Mouse (Mus musculus) heart, adult 2 months (tissue): ENCODE data around the gene H2-DMa. TPM values are rescaled to one million over a fixed set of nuclear protein-coding genes. Genes with fewer than 3 reads are reported as not detected.

Source experiments
- DNase-seq, 2 experiments: peaks; one replicate each; pipeline ENCODE4 v3.0.0; 2021
- H3K27ac ChIP-seq: fragments of 200-600 bp; 2 replicates; pipeline ENCODE4 v1.8.1; 2022
- H3K27me3 ChIP-seq: fragments of 200-500 bp; 2 replicates; pipeline ENCODE4 v1.6.1; 2012; ENCODE audit warnings: mild to moderate bottlenecking, low read length, inconsistent platforms, mixed read lengths; ENCODE audit not compliant: control insufficient read depth, insufficient read depth
- H3K36me3 ChIP-seq: fragments of 200-500 bp; 2 replicates; pipeline ENCODE4 v1.6.1; 2012; ENCODE audit warnings: low read length, inconsistent platforms; ENCODE audit not compliant: control insufficient read depth, insufficient read depth
- H3K4me1 ChIP-seq: fragments of 200-500 bp; 2 replicates; pipeline ENCODE4 v1.6.1; 2011; ENCODE audit warnings: low read length; ENCODE audit not compliant: control insufficient read depth, insufficient read depth
- H3K4me3 ChIP-seq: fragments of 200-600 bp; 2 replicates; pipeline ENCODE4 v1.8.1; 2022
- H3K79me2 ChIP-seq: fragments of 200-500 bp; replicated peaks from 2 replicates; pipeline ENCODE4 v1.6.1; 2012; ENCODE audit warnings: mild to moderate bottlenecking, inconsistent platforms, low read length, moderate library complexity, mixed read lengths; ENCODE audit not compliant: control insufficient read depth, insufficient read depth
- H3K9ac ChIP-seq: fragments of 200-500 bp; 2 replicates; pipeline ENCODE4 v1.6.1; 2012; ENCODE audit warnings: low read depth, mild to moderate bottlenecking, control low read depth, inconsistent platforms, low read length, mixed read lengths
- CTCF ChIP-seq: fragments of 200-600 bp; IDR thresholded peaks from 2 replicates; pipeline ENCODE4 v1.8.1; 2022; ENCODE audit warnings: antibody characterized with exemption, mild to moderate bottlenecking, moderate library complexity
- EP300 ChIP-seq: fragments of 200-500 bp; IDR thresholded peaks from 2 replicates; pipeline ENCODE4 v1.6.1; 2011; ENCODE audit warnings: low read depth, low read length, control low read depth; ENCODE audit not compliant: insufficient read depth
- POLR2A ChIP-seq: fragments of 200-500 bp; IDR thresholded peaks from 2 replicates; pipeline ENCODE4 v1.6.1; 2011; ENCODE audit warnings: mild to moderate bottlenecking, low read depth, low read length, control low read depth; ENCODE audit not compliant: insufficient read depth
- WGBS: fragments of 180-500 bp; shearing (Covaris S2); methylation state at CpG from one replicate; pipeline ENCODE4 v1.1.7; 2018; 5-methylcytosine and 5-hydroxymethylcytosine counted together
- intact Hi-C: fragments of 180-260 bp; cut with DNase I; formaldehyde crosslinking; loops from one replicate; pipeline ENCODE4 v1.15.1; 2025
- polyA plus RNA-seq: library from polyadenylated mRNA; depleted of rRNA; stranded (reverse); fragments of >200 nt; gene quantifications from 2 replicates; pipeline ENCODE4 v1.2.3, GENCODE M21; 2012
- total RNA-seq, 2 experiments: library from RNA; stranded (reverse); gene quantifications; 2 replicates each; pipeline ENCODE4 v1.2.3; 2021

H2-DMa gene
- total and polyA plus RNA-seq, 3 experiments, result 4.0 to 21.3 (median 7.5) TPM

DNA sequence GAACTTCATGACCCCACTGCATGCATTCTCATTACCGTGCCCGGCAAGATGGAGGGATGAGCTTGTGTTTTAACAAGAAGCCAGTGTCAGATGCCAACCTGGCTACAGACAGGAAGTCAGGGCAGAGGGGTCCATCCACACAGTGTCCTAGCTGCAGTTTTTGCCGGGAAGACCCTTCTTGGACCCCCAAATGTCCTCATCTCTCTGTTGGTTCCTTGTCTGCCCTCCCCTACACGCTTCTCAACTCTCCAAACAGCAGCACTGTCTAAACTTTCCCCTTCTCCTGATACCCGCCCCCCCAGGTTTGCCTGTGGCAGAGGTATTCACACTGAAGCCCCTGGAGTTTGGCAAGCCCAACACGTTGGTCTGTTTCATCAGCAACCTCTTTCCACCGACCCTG lies 18.3 kb downstream of the H2-DMa start:
- 81% methylated on average over 7 of the region's 7 CpGs for WGBS
- Histone ChIP-seq H3K27ac (no peak overlapping the region), H3K27me3 (peaks cover 2% of the 10 kb centered on the region), H3K79me2 (no peaks in the 10 kb centered on the region), H3K4me3 (no peak overlapping the region), H3K9ac (no peak overlapping the region), H3K36me3 (no peaks in the 10 kb centered on the region), H3K4me1 (peaks cover 1% of the 10 kb centered on the region; the same call in 1 of the 2 replicates)
- TF ChIP-seq POLR2A, result no peak
- no peak for TF ChIP-seq EP300
- no peak for TF ChIP-seq CTCF
- no peak for DNase-seq
- intact Hi-C loops, result no loop called here

DNA sequence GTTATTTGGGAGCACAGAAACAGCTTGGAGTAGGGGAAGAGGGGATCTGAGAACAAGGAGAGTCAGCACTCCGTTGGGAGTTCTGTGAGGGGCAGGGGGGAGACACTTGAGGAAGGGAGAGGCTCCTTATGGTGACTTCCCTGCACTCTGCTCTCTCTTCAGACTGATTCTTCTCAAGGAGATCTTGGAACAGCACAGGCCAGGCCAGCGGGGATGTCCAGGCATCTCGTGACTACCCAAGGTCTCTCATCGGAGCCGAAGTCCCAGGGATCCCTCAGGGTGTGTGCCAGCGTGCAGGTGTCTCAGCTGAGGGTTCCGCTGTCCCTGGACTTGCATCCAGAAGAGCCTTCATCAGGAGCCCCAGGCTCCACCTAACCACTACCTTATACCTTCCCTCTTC lies 19.3 kb downstream of the H2-DMa start:
- Histone ChIP-seq H3K27me3 (peaks cover 2% of the 10 kb centered on the region), H3K4me1 (peaks cover 4% of the 10 kb centered on the region; the same call in 1 of the 2 replicates), H3K4me3 (no peak overlapping the region), H3K9ac (no peak overlapping the region), H3K27ac (no peak overlapping the region), H3K79me2 (no peaks in the 10 kb centered on the region), H3K36me3 (no peaks in the 10 kb centered on the region)
- 80% methylated on average over 7 of the region's 7 CpGs for WGBS
- intact Hi-C loops, result no loop called here
- no peak for DNase-seq
- TF ChIP-seq EP300, result no peak
- TF ChIP-seq CTCF, result no peak
- TF ChIP-seq POLR2A, result no peak

DNA sequence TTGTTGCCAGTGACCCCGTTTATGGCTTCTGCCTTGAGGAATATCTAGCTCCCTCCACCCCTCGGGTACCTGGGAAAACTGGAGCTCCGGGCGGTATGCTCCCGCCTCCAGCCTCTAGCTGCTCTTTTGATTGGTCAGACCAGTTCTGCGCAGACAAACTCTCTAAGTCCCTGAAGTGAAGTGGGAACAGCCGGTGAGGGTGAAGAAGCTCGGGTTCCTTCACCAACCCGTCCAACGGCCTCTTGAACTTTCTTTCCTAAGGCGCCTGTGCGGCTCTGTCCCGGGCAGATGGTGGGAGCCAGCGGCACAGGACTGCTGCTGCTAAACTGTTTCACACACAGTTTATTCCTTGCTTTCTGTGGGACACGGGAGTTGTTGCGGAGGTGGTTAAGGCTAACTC lies 20.1 kb downstream of the H2-DMa start:
- Histone ChIP-seq H3K27me3 (peaks cover 2% of the 10 kb centered on the region), H3K4me3 (peak overlapping the region; percentile 37), H3K9ac (peak overlapping the region; percentile 36), H3K79me2 (no peaks in the 10 kb centered on the region), H3K36me3 (no peaks in the 10 kb centered on the region), H3K4me1 (peaks cover 4% of the 10 kb centered on the region; the same call in 1 of the 2 replicates), H3K27ac (no peak overlapping the region)
- TF ChIP-seq CTCF, result no peak
- peak; percentile 50 to 52 for DNase-seq
- WGBS, result 4% methylated on average over 16 of the region's 16 CpGs
- intact Hi-C loops, result no loop called here

DNA sequence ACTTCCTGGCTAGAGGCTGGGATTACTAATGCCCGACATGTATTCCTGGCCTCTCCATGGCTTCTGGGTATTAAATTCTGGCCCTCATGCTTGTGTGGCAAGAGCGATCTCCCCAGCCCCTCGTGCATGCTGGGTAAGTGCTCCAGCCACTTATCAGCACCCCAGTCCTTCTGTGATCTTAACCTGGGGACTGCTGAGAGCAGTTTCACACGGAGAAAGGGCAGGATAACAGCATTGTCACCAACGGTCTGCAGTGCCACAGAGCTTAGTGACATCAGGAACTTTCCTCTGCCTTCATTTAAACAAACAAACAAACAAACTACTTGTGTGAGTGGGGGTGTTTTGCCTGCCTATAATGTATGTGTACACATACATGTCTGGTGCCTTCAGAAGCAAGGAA lies 20.9 kb downstream of the H2-DMa start:
- Histone ChIP-seq H3K36me3 (no peaks in the 10 kb centered on the region), H3K9ac (no peak overlapping the region), H3K4me1 (peaks cover 4% of the 10 kb centered on the region; the same call in 1 of the 2 replicates), H3K27ac (no peak overlapping the region), H3K79me2 (no peaks in the 10 kb centered on the region), H3K27me3 (peaks cover 2% of the 10 kb centered on the region), H3K4me3 (no peak overlapping the region)
- 20% methylated on average over 5 of the region's 5 CpGs for WGBS
- no peak for DNase-seq
- no peak for TF ChIP-seq POLR2A
- TF ChIP-seq CTCF, result no peak
- TF ChIP-seq EP300, result no peak
- intact Hi-C loops, result no loop called here

DNA sequence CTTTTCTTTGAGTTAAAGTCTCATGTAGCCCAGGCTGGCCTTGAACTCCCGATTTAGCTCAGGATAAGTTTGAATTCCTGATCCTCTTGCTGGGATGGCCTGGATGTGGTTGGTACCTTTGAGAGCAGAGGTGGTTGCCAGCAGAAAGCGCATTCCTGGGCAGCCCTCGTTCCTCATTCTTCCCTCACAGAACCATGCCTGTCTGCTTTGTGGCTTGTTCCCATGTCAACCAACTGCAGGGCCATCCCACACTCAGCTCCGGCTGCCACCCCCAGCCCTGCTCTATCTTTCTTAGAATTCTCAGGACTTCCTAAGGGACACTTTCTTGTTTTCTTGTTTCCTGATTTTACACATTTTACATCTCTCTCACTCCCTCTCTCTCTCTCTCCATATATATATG lies 22.1 kb downstream of the H2-DMa start:
- 66% methylated on average over 4 of the region's 4 CpGs for WGBS
- DNase-seq, result no peak
- Histone ChIP-seq H3K27me3 (peaks cover 2% of the 10 kb centered on the region), H3K9ac (no peak overlapping the region), H3K36me3 (no peaks in the 10 kb centered on the region), H3K27ac (no peak overlapping the region), H3K79me2 (no peaks in the 10 kb centered on the region), H3K4me3 (no peak overlapping the region), H3K4me1 (peaks cover 4% of the 10 kb centered on the region; the same call in 1 of the 2 replicates)
- intact Hi-C loops, result no loop called here
- TF ChIP-seq POLR2A, result no peak
- no peak for TF ChIP-seq CTCF
- no peak for TF ChIP-seq EP300

DNA sequence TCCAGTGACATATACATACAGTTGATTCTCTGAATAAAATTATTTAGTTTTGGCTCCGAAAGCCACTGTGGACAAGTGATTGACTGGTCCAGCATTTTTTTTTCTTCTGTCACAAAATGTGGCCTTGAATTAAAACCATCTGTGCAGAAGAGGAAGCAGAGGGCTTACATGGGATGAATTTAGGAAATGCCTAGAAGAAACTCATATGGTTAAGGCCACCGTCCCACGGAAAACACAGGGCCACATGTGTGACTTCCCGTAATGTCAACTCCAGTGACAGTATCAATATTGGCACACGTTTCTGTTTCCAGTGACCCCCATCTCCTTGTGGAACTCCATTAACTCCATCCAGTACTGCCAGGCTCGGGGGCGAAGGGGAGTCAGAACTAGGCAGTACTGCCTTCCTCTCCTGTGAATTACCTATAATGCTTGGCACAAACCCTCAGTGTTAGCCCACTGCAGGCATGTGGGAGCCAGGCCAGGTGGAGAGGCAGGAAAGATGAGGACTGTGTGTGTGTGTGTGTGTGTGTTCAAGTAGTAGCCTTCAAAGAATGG lies 23.2 kb downstream of the H2-DMa start:
- DNase-seq, result peak in 1 of 2 experiments; percentile 36
- Histone ChIP-seq H3K4me3 (no peak overlapping the region), H3K27me3 (peaks cover 2% of the 10 kb centered on the region), H3K9ac (no peak overlapping the region), H3K79me2 (no peaks in the 10 kb centered on the region), H3K27ac (peak overlapping the region; percentile 36), H3K4me1 (peaks cover 4% of the 10 kb centered on the region; the same call in 1 of the 2 replicates), H3K36me3 (no peaks in the 10 kb centered on the region)
- TF ChIP-seq CTCF (no peak), POLR2A (no peak), EP300 (no peak)
- 53% methylated on average over 7 of the region's 7 CpGs for WGBS
- intact Hi-C loops, result no loop called here
